Comparison of ENCODE assay signal across 8 mouse cellular contexts in genomic region chr1:191364477-191364876, GRCm38 (mm10). TPM values are rescaled to one million over a fixed set of nuclear protein-coding genes. Genes with fewer than 3 reads are reported as not detected.
DNase-seq lines count a peak whose midpoint lies in the region; ATAC-seq and TF ChIP-seq lines count a peak whose summit lies in the region.

No protein-coding gene starts in this region.

- H3K36me3 ChIP-seq in midbrain, embryonic 14.5 days (ENCODE audit: control insufficient read depth, insufficient read depth, low read length) = no peaks in the 10 kb centered on the region
- H3K36me3 ChIP-seq in midbrain, embryonic 15.5 days (replicated peaks) = no peaks in the 10 kb centered on the region
- H3K36me3 ChIP-seq in thymus, adult 2 months (ENCODE audit: control insufficient read depth, insufficient read depth, low read length) = peaks cover 68% of the 10 kb centered on the region

- no peaks in the 10 kb centered on the region for H3K9me3 ChIP-seq in midbrain, embryonic 14.5 days (ENCODE audit: control insufficient read depth, low read length)
- H3K9me3 ChIP-seq in midbrain, embryonic 15.5 days = no peaks in the 10 kb centered on the region

- H3K27ac ChIP-seq in midbrain, embryonic 14.5 days (replicated peaks; ENCODE audit: low read depth, low read length) = no peak overlapping the region
- H3K27ac ChIP-seq in midbrain, embryonic 15.5 days = no peak overlapping the region
- H3K27ac ChIP-seq in thymus, adult 2 months (ENCODE audit: control insufficient read depth, insufficient read depth, low read length) = no peak overlapping the region

- no peak for TF ChIP-seq POLR2A in thymus, adult 2 months (IDR thresholded peaks at IDR 0.05; ENCODE audit: control insufficient read depth, extremely low read depth, insufficient read depth, low read length, poor library complexity)

- H3K27me3 ChIP-seq in midbrain, embryonic 14.5 days (ENCODE audit: control insufficient read depth, insufficient read depth, low read length) = no peaks in the 10 kb centered on the region
- no peaks in the 10 kb centered on the region for H3K27me3 ChIP-seq in midbrain, embryonic 15.5 days (replicated peaks)
- H3K27me3 ChIP-seq in thymus, adult 2 months (ENCODE audit: control insufficient read depth, insufficient read depth, low read length) = no peaks in the 10 kb centered on the region

- 77% methylated on average over 4 of the region's 4 CpGs for WGBS in midbrain, embryonic 14.5 days
- 71% methylated on average over 4 of the region's 4 CpGs for WGBS in midbrain, embryonic 15.5 days
- 87% methylated on average over 4 of the region's 4 CpGs for WGBS in thymus, adult 2 months

- no peak for TF ChIP-seq CTCF in thymus, adult 2 months (IDR thresholded peaks at IDR 0.05; ENCODE audit: borderline replicate concordance, control insufficient read depth, extremely low read depth, insufficient read depth, low read length, poor library complexity)

- no peak overlapping the region for H3K9ac ChIP-seq in midbrain, embryonic 14.5 days (replicated peaks; ENCODE audit: low read length)
- no peak overlapping the region for H3K9ac ChIP-seq in midbrain, embryonic 15.5 days

- H3K4me3 ChIP-seq in midbrain, embryonic 14.5 days (replicated peaks; ENCODE audit: low read depth, low read length) = no peak overlapping the region
- H3K4me3 ChIP-seq in midbrain, embryonic 15.5 days = no peak overlapping the region
- H3K4me3 ChIP-seq in thymus, adult 2 months (ENCODE audit: control insufficient read depth, insufficient read depth, low read length) = no peak overlapping the region

- H3K4me2 ChIP-seq in midbrain, embryonic 14.5 days (ENCODE audit: low read length) = no peak overlapping the region
- no peak overlapping the region for H3K4me2 ChIP-seq in midbrain, embryonic 15.5 days

- no peak for ATAC-seq in midbrain, embryonic 14.5 days (ENCODE audit: low FRiP score, low TSS enrichment)
- ATAC-seq in midbrain, embryonic 15.5 days (replicated peaks) = no peak

- H3K4me1 ChIP-seq in midbrain, embryonic 14.5 days (ENCODE audit: control insufficient read depth, insufficient read depth, low read length) = no peaks in the 10 kb centered on the region
- H3K4me1 ChIP-seq in midbrain, embryonic 15.5 days = no peaks in the 10 kb centered on the region
- no peaks in the 10 kb centered on the region for H3K4me1 ChIP-seq in thymus, adult 2 months (replicated peaks; ENCODE audit: control insufficient read depth, insufficient read depth, low read length)

- peak; percentile 47 for DNase-seq in cerebellum, adult 9-10 months
- DNase-seq in cerebellum, adult 11-12 months = no peak
- DNase-seq in midbrain, embryonic 14.5 days = peak; percentile 41
- DNase-seq in induced T-regulatory cell, adult 2 months (ENCODE audit: low read depth) = peak; percentile 87
- peak; percentile 65 for DNase-seq in thymus, adult 2 months
- no peak for DNase-seq in layer of hippocampus, postnatal 36 days
- no peak for DNase-seq in Muller cell, postnatal 12 days (ENCODE audit: inconsistent ontology term)

RNA-seq across cellular contexts. Expression of gene Ppp2r5a, which starts 38.6 kb away (rescaled TPM):
- polyA plus RNA-seq in midbrain, embryonic 14.5 days (2014; fragmentation: Nextera tagmentation; extraction: Ambion mirVana) = 8.5 TPM in 2 replicates
- 8.3 and 9.4 TPM in 2 replicates for polyA plus RNA-seq in midbrain, embryonic 15.5 days (2015; fragmentation: Nextera tagmentation; extraction: Ambion mirVana)
- 145 and 167 TPM in 2 replicates for polyA plus RNA-seq in thymus, adult 2 months (2012; rRNA removed)
- total RNA-seq in layer of hippocampus, postnatal 36 days (2021) = 10 to 100 TPM; 68.3 to 77.4 TPM

RNA-seq across cellular contexts. Expression of gene Tmem206, which starts 38.8 kb away (rescaled TPM):
- polyA plus RNA-seq in midbrain, embryonic 14.5 days (2014; fragmentation: Nextera tagmentation; extraction: Ambion mirVana) = 41.1 and 47.1 TPM in 2 replicates
- 43.2 and 44.5 TPM in 2 replicates for polyA plus RNA-seq in midbrain, embryonic 15.5 days (2015; fragmentation: Nextera tagmentation; extraction: Ambion mirVana)
- 17.2 and 17.8 TPM in 2 replicates for polyA plus RNA-seq in thymus, adult 2 months (2012; rRNA removed)
- total RNA-seq in layer of hippocampus, postnatal 36 days (2021) = 1 to 10 TPM; 9.2 to 9.3 TPM

RNA-seq across cellular contexts. Expression of gene Nenf, which starts 46.5 kb away (rescaled TPM):
- 125 and 160 TPM in 2 replicates for polyA plus RNA-seq in midbrain, embryonic 14.5 days (2014; fragmentation: Nextera tagmentation; extraction: Ambion mirVana)
- 111 and 123 TPM in 2 replicates for polyA plus RNA-seq in midbrain, embryonic 15.5 days (2015; fragmentation: Nextera tagmentation; extraction: Ambion mirVana)
- polyA plus RNA-seq in thymus, adult 2 months (2012; rRNA removed) = 47.1 and 64.5 TPM in 2 replicates
- total RNA-seq in layer of hippocampus, postnatal 36 days (2021) = 10 to 100 TPM; 60.5 to 66.7 TPM

Comparison
In these comparisons a context has a peak if more than half of its experiments do, and no peak if none do; other contexts are left out.
1. DNase-seq: peak in cerebellum, adult 9-10 months (single experiment), midbrain, embryonic 14.5 days (single experiment), induced T-regulatory cell, adult 2 months (single experiment) and thymus, adult 2 months (single experiment); none in cerebellum, adult 11-12 months (single experiment), layer of hippocampus, postnatal 36 days (0 of 2) and Muller cell, postnatal 12 days (single experiment).
2. RNA of gene Ppp2r5a, which starts 38.6 kb away (polyA plus RNA-seq): 145 to 167 TPM in thymus, adult 2 months; 8.3 to 9.4 TPM in midbrain, embryonic 15.5 days and 8.5 TPM in midbrain, embryonic 14.5 days; every median in the first group is over 10 times any median in the second.